Mouse (Mus musculus) R1 (cell line): ENCODE results near the gene S100a4.

ENCODE experiments used
- DNase-seq: peaks from one replicate; pipeline ENCODE4 v3.0.0-alpha.2; 2018; ENCODE audit warnings: low read depth, low spot score

The S100a4 gene

GRCm38 (mm10) chr3:90599401-90599800 lies 4.2 kb upstream of the S100a4 start:
- no peak for DNase-seq

DNA sequence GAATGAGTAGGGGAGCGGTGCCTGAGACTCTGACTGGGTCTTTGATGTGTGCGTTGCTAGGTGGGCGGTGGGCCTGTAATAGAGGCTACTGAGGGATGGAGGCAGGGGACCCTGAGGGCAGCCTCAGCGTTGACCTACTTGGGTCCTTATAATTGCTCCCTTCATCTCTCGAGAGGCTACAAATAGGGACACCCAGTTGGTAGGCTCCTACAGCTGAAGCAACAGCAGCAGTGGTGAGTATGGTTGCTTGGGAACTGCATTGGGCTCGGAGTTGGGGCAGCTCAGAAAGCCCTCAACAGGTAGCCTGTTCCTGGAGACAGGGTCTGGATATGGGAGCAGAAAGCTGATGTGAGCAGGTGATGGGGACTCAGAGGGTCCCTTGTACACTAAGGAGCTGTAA lies 3.5 kb upstream of the S100a4 start:
- no peak for DNase-seq

- DNase-seq: no peak
These were observed 2.9 kb upstream of the S100a4 start for GRCm38 (mm10) chr3:90600458-90601195.

DNA sequence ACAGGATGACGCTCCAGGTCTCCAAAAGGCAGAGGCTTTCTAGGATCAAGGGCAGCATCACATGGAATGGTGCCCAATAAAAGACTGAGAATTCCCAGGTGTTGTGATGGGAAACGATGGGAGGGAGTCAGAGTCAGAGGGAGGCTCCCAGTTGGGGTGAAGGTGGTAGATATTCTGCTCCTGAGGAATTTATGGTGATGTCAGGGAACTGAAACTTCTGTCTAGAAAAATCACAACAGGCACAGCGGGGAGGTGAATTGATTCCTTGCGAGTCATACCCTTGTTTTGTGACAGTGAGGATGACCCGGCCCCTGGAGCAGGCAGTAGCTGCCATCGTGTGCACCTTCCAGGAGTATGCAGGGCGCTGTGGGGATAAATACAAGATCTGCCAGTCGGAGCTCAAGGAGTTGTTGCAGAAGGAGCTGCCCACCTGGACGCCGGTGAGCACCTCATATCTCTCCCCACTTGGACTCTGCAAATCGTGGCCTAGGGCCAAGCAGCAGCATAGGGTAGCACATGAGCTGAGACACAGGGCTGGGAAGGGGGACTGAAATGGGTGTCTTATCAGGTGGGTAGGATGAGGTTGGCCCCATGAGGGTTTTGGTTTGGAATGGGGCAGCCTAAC lies 2.0 kb upstream of the S100a4 start, which contains the start of gene Gm42674:
Gene Gm42674, plus strand, starts transcription at position 419 of the 625 bp plus-strand sequence.
- no peak for DNase-seq

- DNase-seq: no peak
These were observed 845 bp downstream of the S100a4 start for GRCm38 (mm10) chr3:90604416-90604815.

- no peak for DNase-seq
These were observed 1.5 kb downstream of the S100a4 start for GRCm38 (mm10) chr3:90605049-90605448.

DNA sequence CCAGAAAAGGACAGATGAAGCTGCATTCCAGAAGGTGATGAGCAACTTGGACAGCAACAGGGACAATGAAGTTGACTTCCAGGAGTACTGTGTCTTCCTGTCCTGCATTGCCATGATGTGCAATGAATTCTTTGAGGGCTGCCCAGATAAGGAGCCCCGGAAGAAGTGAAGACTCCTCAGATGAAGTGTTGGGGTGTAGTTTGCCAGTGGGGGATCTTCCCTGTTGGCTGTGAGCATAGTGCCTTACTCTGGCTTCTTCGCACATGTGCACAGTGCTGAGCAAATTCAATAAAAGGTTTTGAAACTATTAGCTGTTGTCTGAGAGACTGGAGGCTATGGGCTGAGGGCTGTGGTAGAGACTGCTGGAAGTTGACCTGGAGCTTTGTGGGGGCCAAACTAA lies 2.2 kb downstream of the S100a4 start:
- DNase-seq: no peak

GRCm38 (mm10) chr3:90606185-90606584 lies 2.6 kb downstream of the S100a4 start:
- no peak for DNase-seq

GRCm38 (mm10) chr3:90607361-90607760 lies 3.8 kb downstream of the S100a4 start:
- DNase-seq: no peak

DNA sequence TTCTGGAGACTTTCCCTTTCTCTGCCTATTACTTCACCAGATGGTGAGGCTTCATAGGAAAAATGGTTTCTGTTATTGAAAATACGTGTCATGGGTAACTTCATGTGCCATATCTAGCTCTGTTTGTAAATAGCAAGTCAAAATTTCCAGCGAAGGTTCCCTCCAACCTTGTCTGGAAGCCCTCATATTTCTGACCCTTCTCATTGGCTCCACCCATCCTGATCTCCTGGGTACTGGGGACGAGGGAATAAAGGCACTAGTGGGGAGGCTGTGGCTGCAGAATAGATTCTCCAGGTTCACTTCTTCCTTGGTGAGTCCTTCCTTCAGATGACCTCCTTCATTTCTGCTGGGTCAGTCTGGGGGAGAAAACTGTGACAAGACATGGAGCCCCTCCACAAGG lies 4.7 kb downstream of the S100a4 start, which contains the start of gene S100a5:
Gene S100a5, plus strand, starts transcription at position 301 of the 400 bp plus-strand sequence.
- no peak for DNase-seq

- DNase-seq: no peak
These were observed 5.5 kb downstream of the S100a4 start for GRCm38 (mm10) chr3:90609102-90609501.

GRCm38 (mm10) chr3:90611494-90611893 lies 7.9 kb downstream of the S100a4 start:
- DNase-seq: no peak

DNA sequence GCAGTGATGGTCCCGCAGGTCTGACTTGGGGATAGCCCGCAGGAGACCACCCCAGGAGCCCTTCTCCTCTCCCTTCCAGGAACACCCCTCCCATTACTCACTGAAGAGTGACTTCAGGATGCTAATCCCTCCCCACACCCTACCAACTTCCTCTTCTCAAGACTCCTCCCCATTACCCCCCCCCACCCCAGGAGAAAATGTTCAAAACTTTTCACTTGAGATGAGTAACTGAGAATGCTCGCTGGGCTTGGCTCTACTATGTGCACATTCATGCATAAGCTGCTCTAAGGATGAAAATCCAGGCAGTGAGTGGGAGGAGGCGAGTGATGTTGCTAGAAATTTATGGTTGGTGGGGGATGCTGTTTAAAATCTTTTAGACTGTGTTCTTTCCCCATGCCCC lies 8.5 kb downstream of the S100a4 start:
- DNase-seq: peak; percentile 41

DNA sequence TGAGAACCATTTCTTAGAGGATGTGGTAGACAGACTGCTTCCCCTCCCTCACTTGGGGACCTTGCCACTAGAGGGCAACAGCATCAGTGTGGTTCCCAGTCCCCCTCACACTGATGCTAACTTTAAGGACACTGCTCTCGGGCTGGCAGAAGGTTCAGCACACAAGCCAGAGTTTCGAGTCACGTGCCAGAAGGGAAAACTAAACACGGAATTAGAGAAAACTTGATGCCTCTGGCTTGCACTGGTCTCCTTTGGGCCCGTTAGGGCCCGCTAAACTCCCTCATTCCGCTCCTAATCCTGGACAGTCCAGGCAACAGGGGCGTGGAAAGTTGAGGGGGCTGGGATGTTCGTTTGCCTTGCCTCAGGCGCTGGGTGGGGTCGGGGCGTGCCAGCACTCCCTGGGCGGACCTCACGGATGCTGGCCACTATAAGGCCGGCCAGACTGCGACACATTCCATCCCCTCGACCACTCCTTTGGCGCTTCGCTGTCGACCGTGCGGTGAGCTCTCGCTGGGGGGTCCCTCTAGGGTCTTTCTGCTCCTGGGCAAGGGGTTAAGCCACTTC lies 9.2 kb downstream of the S100a4 start, which contains the start of gene S100a6:
Gene S100a6, plus strand, starts transcription at position 155 of the 564 bp plus-strand sequence.
- peak; percentile 85 for DNase-seq

DNA sequence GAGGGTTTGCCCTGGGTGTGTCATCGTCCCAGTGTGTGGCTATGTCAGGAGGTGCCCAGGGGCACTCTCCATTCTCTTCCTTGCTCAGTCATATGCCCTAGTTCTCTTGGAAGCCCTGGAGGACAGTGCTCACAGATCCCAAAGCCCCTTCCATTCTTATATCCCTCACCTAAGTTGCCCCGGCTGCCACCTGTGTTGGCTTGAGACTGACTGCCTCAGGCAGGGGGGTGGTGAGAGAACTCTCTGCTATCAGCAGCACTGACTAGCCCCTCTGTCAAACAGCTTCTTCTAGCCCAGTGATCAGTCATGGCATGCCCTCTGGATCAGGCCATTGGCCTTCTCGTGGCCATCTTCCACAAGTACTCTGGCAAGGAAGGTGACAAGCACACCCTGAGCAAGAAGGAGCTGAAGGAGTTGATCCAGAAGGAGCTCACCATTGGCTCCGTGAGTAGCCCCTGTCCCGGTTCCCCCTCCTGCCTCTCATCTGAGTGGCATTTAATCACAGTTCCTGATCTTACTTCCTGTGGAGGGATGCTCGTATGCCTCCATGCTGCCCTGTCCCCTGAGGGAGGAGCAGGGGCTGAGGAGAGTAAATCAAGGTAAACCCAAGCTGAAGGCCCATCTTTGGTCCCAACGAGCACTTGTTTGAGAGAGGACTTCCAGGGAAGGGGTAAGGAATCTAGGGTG lies 10.0 kb downstream of the S100a4 start:
- no peak for DNase-seq

DNA sequence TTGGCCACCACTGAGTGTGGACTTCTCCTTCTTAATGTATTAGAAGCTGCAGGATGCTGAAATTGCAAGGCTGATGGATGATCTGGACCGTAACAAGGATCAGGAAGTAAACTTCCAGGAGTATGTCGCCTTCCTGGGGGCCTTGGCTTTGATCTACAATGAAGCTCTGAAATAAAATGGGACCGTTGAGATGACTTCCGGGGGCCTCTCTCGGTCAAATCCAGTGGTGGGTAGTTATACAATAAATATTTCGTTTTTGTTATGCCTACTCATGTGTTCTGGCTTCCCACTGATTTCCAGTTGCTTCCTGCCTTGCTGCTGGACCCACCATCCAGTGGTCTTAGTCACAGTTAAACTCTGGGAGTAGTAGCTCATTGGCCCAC lies 10.6 kb downstream of the S100a4 start:
- DNase-seq: no peak

DNA sequence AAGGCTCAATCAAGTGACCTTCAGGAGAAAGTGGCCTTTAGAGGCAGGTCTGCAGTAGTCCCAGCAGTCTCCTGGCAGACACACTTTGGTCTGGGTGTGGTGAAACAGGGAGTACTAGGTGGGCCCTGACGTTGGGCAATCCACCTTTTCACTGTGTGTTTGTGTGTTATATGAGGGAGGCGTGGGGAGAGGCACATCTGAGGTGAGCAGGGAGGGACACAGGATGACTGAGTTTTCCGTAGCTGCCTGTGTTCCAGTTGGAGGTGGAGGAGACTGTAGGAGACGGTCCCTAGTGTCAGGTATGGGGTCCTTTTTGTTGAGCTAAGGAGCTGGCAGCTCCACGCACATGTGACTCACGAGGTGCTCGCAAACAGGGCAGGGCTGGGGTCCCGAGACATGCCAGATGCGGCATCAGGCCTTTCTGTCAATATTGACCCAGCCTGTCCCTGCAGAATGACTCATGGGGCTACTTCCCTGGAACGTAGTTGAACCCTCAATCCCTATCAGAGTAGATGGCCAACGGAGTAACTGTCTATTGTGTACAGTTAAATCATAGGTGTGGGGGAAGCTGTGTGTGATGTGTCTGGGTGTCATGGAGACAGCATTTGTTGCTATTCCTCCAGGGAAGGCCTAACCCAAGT lies 11.2 kb downstream of the S100a4 start:
- DNase-seq: no peak

- peak; percentile 90 for DNase-seq
These were observed 11.8 kb downstream of the S100a4 start for GRCm38 (mm10) chr3:90615415-90615814.

- no peak for DNase-seq
These were observed 12.3 kb downstream of the S100a4 start for GRCm38 (mm10) chr3:90615911-90616310.

- peak; percentile 54 for DNase-seq
These were observed 14.0 kb downstream of the S100a4 start for GRCm38 (mm10) chr3:90617586-90617985.

GRCm38 (mm10) chr3:90621552-90621951 lies 18.0 kb downstream of the S100a4 start:
- DNase-seq: no peak
